In the genomic region with DNA sequence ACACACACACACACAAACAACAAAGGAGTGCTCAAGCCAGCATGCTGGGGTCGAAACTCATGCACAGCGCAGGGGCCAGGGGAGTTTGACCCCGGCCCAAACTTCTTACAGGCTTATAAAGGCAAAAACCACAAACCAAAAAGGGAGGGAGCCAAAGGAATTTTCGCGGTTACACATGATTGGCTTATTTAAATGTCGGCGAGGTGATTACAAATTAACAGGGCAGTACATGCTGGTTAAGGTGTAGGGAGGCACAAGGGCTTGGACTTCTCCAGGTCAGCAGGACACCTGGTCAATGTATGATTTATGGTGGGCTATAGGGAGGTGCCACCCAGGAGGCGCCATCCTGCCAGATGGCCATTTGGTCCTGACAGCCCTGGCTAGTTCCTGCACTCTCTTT, we compare ENCODE assay signal across 5 mouse cellular contexts.
DNase-seq lines count a peak whose midpoint lies in the region.

No protein-coding gene starts in this region.

- DNase-seq in kidney, adult 18-20 months = peak; percentile 39
- DNase-seq in kidney, adult 8-10 months = peak; percentile 24 to 62
- peak; percentile 21 for DNase-seq in kidney, postnatal 10 days
- peak; percentile 19 to 40 for DNase-seq in kidney, postnatal 25 days
- peak; percentile 25 to 46 for DNase-seq in kidney, postnatal 4 days

Comparison
In these comparisons a context has a peak if more than half of its experiments do, and no peak if none do; other contexts are left out.
1. Peak in every context shown above with its lines: DNase-seq.